Mouse (Mus musculus) MEL (cell line): ENCODE results near the gene Tirap. TPM values are rescaled to one million over a fixed set of nuclear protein-coding genes. Genes with fewer than 3 reads are reported as not detected.

Source experiments
- DNase-seq: peaks from one replicate; pipeline ENCODE4 v3.0.0; 2011; ENCODE audit warnings: low read depth, low spot score
- H3K27ac ChIP-seq: 2 replicates; pipeline ENCODE4 v1.5.1; 2012; ENCODE audit warnings: low read depth, mild to moderate bottlenecking, control low read depth, low read length, moderate library complexity; ENCODE audit not compliant: control insufficient read depth
- H3K27me3 ChIP-seq, 2 experiments: fragments of 150-350 bp in 1 of 2; sonication (generic) in 1 of 2; 2 replicates each; pipeline ENCODE4 v1.6.1; 2012; ENCODE audit warnings: low read length in 2 of 2, mild to moderate bottlenecking in 2 of 2, improper control_type of control experiment in 1 of 2, moderate library complexity in 1 of 2; ENCODE audit not compliant: insufficient read depth in 2 of 2, control insufficient read depth in 1 of 2
- H3K36me3 ChIP-seq, 2 experiments: 2 replicates each; pipeline ENCODE4 v1.6.1; 2012 to 2014; ENCODE audit warnings: low read length in 2 of 2, improper control_type of control experiment in 1 of 2, inconsistent platforms in 1 of 2, mild to moderate bottlenecking in 1 of 2; ENCODE audit not compliant: insufficient read depth in 2 of 2, control insufficient read depth in 1 of 2
- H3K4me1 ChIP-seq, 2 experiments: fragments of 150-350 bp in 1 of 2; sonication (generic) in 1 of 2; 2 replicates each; pipeline ENCODE4 v1.6.1; 2012; ENCODE audit warnings: low read length in 2 of 2, improper control_type of control experiment in 1 of 2, mild to moderate bottlenecking in 1 of 2; ENCODE audit not compliant: insufficient read depth in 2 of 2, control insufficient read depth in 1 of 2
- H3K4me3 ChIP-seq, 2 experiments: fragments of 150-350 bp in 1 of 2; sonication (generic) in 1 of 2; 2 replicates each; pipeline ENCODE4 v1.5.1; 2012; ENCODE audit warnings: low read depth in 2 of 2, low read length in 2 of 2, mild to moderate bottlenecking in 2 of 2, moderate library complexity in 2 of 2, control low read depth in 1 of 2, improper control_type of control experiment in 1 of 2; ENCODE audit not compliant: control insufficient read depth in 1 of 2, insufficient read depth in 1 of 2
- H3K79me2 ChIP-seq: 2 replicates; pipeline ENCODE4 v1.6.1; 2012; ENCODE audit warnings: mild to moderate bottlenecking, low read length, moderate library complexity; ENCODE audit not compliant: control insufficient read depth, poor library complexity, insufficient read depth
- H3K9ac ChIP-seq: 2 replicates; pipeline ENCODE4 v1.6.1; 2012; ENCODE audit warnings: low read depth, mild to moderate bottlenecking, control low read depth, low read length, moderate library complexity; ENCODE audit not compliant: control insufficient read depth, poor library complexity, severe bottlenecking
- H3K9me3 ChIP-seq: fragments of 150-350 bp; sonication (generic); replicated peaks from 2 replicates; pipeline ENCODE4 v1.6.1; 2012; ENCODE audit warnings: mild to moderate bottlenecking, low read length, improper control_type of control experiment, moderate library complexity; ENCODE audit not compliant: insufficient read depth
- CTCF ChIP-seq, 3 experiments: IDR thresholded peaks in 2 of 3; conservative IDR thresholded peaks in 1 of 3; 2 replicates each; pipeline ENCODE4 v1.5.1; 2011 to 2012; ENCODE audit warnings: low read length in 3 of 3, low read depth in 2 of 3, mild to moderate bottlenecking in 2 of 3, improper control_type of control experiment in 1 of 3, inconsistent platforms in 1 of 3, mixed read lengths in 1 of 3, moderate library complexity in 1 of 3; ENCODE audit not compliant: control insufficient read depth in 1 of 3, insufficient read depth in 1 of 3, poor library complexity in 1 of 3, severe bottlenecking in 1 of 3
- ELF1 ChIP-seq: IDR thresholded peaks from 2 replicates; pipeline ENCODE4 v1.6.1; 2014; ENCODE audit warnings: low read depth, mild to moderate bottlenecking, inconsistent platforms, low read length, improper control_type of control experiment, moderate library complexity
- EP300 ChIP-seq, 2 experiments: IDR thresholded peaks; 2 replicates each; pipeline ENCODE4 v1.6.1; 2011; ENCODE audit warnings: improper control_type of control experiment in 2 of 2, low read length in 2 of 2, low read depth in 1 of 2, mild to moderate bottlenecking in 1 of 2
- ETS1 ChIP-seq: IDR thresholded peaks from 2 replicates; pipeline ENCODE4 v1.6.1; 2012; ENCODE audit warnings: low read depth, mild to moderate bottlenecking, inconsistent platforms, low read length, improper control_type of control experiment, moderate library complexity
- GABPA ChIP-seq: IDR thresholded peaks from 2 replicates; pipeline ENCODE4 v1.6.1; 2012; ENCODE audit warnings: low read depth, mild to moderate bottlenecking, inconsistent platforms, low read length, improper control_type of control experiment, moderate library complexity
- GATA1 ChIP-seq: IDR thresholded peaks from 2 replicates; pipeline ENCODE4 v1.6.1; 2011; ENCODE audit warnings: low read depth, low read length, improper control_type of control experiment
- JUND ChIP-seq: IDR thresholded peaks from 2 replicates; pipeline ENCODE4 v1.6.1; 2011; ENCODE audit warnings: low read depth, mild to moderate bottlenecking, improper control_type of control experiment, low read length
- KAT2A ChIP-seq: conservative IDR thresholded peaks from 2 replicates; pipeline ENCODE4 v1.6.1; 2012; ENCODE audit warnings: low read depth, low read length, improper control_type of control experiment, inconsistent platforms
- MAFK ChIP-seq: IDR thresholded peaks from 2 replicates; pipeline ENCODE4 v1.6.1; 2011; ENCODE audit warnings: low read depth, mild to moderate bottlenecking, low read length, improper control_type of control experiment, borderline replicate concordance
- MAX ChIP-seq: IDR thresholded peaks from 2 replicates; pipeline ENCODE4 v1.6.1; 2011; ENCODE audit warnings: low read length, improper control_type of control experiment
- MXI1 ChIP-seq: IDR thresholded peaks from 2 replicates; pipeline ENCODE4 v1.6.1; 2011; ENCODE audit warnings: mild to moderate bottlenecking, low read depth, low read length, improper control_type of control experiment
- MYB ChIP-seq: IDR thresholded peaks from 2 replicates; pipeline ENCODE4 v1.6.1; 2011; ENCODE audit warnings: mild to moderate bottlenecking, low read depth, low read length, improper control_type of control experiment
- MYC ChIP-seq: IDR thresholded peaks from 2 replicates; pipeline ENCODE4 v1.6.1; 2011; ENCODE audit warnings: low read depth, mild to moderate bottlenecking, low read length, improper control_type of control experiment, moderate library complexity
- POLR2A ChIP-seq, 2 experiments: IDR thresholded peaks; 2 replicates each; pipeline ENCODE4 v1.6.1; 2011 to 2012; ENCODE audit warnings: low read length in 2 of 2, mild to moderate bottlenecking in 2 of 2, control low read depth in 1 of 2, improper control_type of control experiment in 1 of 2, low read depth in 1 of 2, moderate library complexity in 1 of 2; ENCODE audit not compliant: control insufficient read depth in 1 of 2, insufficient read depth in 1 of 2, poor library complexity in 1 of 2
- POLR2AphosphoS2 ChIP-seq: IDR thresholded peaks from 2 replicates; pipeline ENCODE4 v1.6.1; 2011; ENCODE audit warnings: low read length, improper control_type of control experiment
- POLR2AphosphoS5 ChIP-seq: IDR thresholded peaks from 2 replicates; pipeline ENCODE4 v1.6.1; 2012; ENCODE audit warnings: low read depth, borderline replicate concordance, mild to moderate bottlenecking, inconsistent platforms, low read length, moderate library complexity, mixed read lengths
- SMC3 ChIP-seq: IDR thresholded peaks from 2 replicates; pipeline ENCODE4 v1.6.1; 2011; ENCODE audit warnings: low read depth, low read length, improper control_type of control experiment
- TAL1 ChIP-seq: IDR thresholded peaks from 2 replicates; pipeline ENCODE4 v1.6.1; 2012; ENCODE audit warnings: mild to moderate bottlenecking, inconsistent platforms, low read length, moderate library complexity, mixed read lengths
- TBP ChIP-seq: IDR thresholded peaks from 2 replicates; pipeline ENCODE4 v1.8.0; 2011; ENCODE audit warnings: low read depth, low read length, improper control_type of control experiment
- TCF12 ChIP-seq: IDR thresholded peaks from 2 replicates; pipeline ENCODE4 v1.6.1; 2014; ENCODE audit warnings: low read depth, mild to moderate bottlenecking, inconsistent platforms, low read length, improper control_type of control experiment, moderate library complexity
- USF1 ChIP-seq: IDR thresholded peaks from 2 replicates; pipeline ENCODE4 v1.6.1; 2014; ENCODE audit warnings: low read depth, mild to moderate bottlenecking, inconsistent platforms, low read length, improper control_type of control experiment, moderate library complexity
- ZC3H11A ChIP-seq: IDR thresholded peaks from 2 replicates; pipeline ENCODE4 v1.6.1; 2012; ENCODE audit warnings: low read depth, mild to moderate bottlenecking, inconsistent platforms, low read length, improper control_type of control experiment
- polyA plus RNA-seq, 2 experiments: library from polyadenylated mRNA; stranded (reverse) in 1 of 2; unstranded in 1 of 2; fragments of >175 nt in 1 of 2; fragments of >200 nt in 1 of 2; gene quantifications; 2 replicates each; pipeline versions ENCODE4 v1.2.1 to v1.2.4; 2012; ENCODE audit warnings: low replicate concordance in 2 of 2, low read depth in 1 of 2; ENCODE audit not compliant: insufficient read length in 2 of 2, insufficient read depth in 1 of 2, missing spikeins in 1 of 2
- total RNA-seq: library from RNA; depleted of rRNA; stranded (reverse); fragments of 300-350 nt; gene quantifications from 2 replicates; pipeline ENCODE4 v1.2.3, GENCODE M21; 2012

The Tirap gene
- total and polyA plus RNA-seq, 3 experiments: 2.4 to 5.3 TPM; not detected in 1

GRCm38 (mm10) chr9:35145829-35146228 lies 54.3 kb downstream of the Tirap start:
- H3K9me3 ChIP-seq: no peaks in the 10 kb centered on the region
- H3K36me3 ChIP-seq: no peaks in the 10 kb centered on the region
- no peak overlapping the region for H3K27ac ChIP-seq
- H3K4me1 ChIP-seq: no peaks in the 10 kb centered on the region
- no peak for DNase-seq
- TF ChIP-seq GABPA: no peak
- no peak overlapping the region for H3K4me3 ChIP-seq
- no peak overlapping the region for H3K9ac ChIP-seq
- H3K27me3 ChIP-seq: no peaks in the 10 kb centered on the region
- H3K79me2 ChIP-seq: no peaks in the 10 kb centered on the region

- H3K9me3 ChIP-seq: no peaks in the 10 kb centered on the region
- DNase-seq: no peak
- H3K27me3 ChIP-seq: no peaks in the 10 kb centered on the region
- no peaks in the 10 kb centered on the region for H3K36me3 ChIP-seq
- no peaks in the 10 kb centered on the region for H3K79me2 ChIP-seq
- no peak overlapping the region for H3K4me3 ChIP-seq
- no peak overlapping the region for H3K27ac ChIP-seq
- TF ChIP-seq MYB: no peak
- TF ChIP-seq KAT2A: no peak
- TF ChIP-seq SMC3: no peak
- TF ChIP-seq MAX: no peak
- TF ChIP-seq EP300 (IDR thresholded peaks at IDR 0.05; ENCODE audit: low read depth in 1 of 2, low read length in 2 of 2): no peak
- TF ChIP-seq ZC3H11A: no peak
- no peak for TF ChIP-seq ELF1
- TF ChIP-seq POLR2A (IDR thresholded peaks at IDR 0.05; ENCODE audit: control insufficient read depth in 1 of 2, insufficient read depth in 1 of 2, low read depth in 1 of 2, low read length in 2 of 2, poor library complexity in 1 of 2): no peak
- no peak overlapping the region for H3K9ac ChIP-seq
- no peaks in the 10 kb centered on the region for H3K4me1 ChIP-seq
Observed at GRCm38 (mm10) chr9:35145118-35145517, 55.0 kb downstream of the Tirap start.

DNA sequence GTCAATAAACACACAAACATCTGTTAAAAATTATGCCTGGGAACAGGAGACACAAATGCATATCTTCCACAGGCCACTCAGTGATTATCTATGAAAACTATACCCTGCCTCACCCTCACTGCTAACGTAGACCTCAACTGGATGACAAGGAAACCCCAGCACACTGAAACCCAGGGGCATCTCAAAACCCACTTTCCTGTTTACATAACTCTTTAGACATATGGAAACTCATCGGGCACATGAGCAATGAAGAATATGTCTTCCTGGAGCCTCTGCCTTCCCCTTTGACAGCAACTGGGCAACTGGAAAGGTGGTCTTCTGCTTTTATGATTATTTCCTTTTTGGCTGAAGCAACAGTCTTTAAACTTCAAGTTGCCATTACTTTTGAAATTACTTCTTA lies 57.9 kb downstream of the Tirap start:
- Histone ChIP-seq H3K79me2 (no peaks in the 10 kb centered on the region), H3K36me3 (no peaks in the 10 kb centered on the region; a peak in 1 of 4 replicates), H3K9ac (no peak overlapping the region), H3K27ac (no peak overlapping the region), H3K27me3 (no peaks in the 10 kb centered on the region), H3K9me3 (no peaks in the 10 kb centered on the region), H3K4me1 (no peaks in the 10 kb centered on the region), H3K4me3 (no peak overlapping the region)
- no peak for DNase-seq
- TF ChIP-seq MAX (no peak), TCF12 (no peak), EP300 (IDR thresholded peaks at IDR 0.05; ENCODE audit: low read depth in 1 of 2, low read length in 2 of 2) (no peak), POLR2AphosphoS2 (no peak), CTCF (IDR thresholded peaks at IDR 0.05 in 2 of 3, conservative IDR thresholded peaks at IDR 0.05 in 1 of 3; ENCODE audit: control insufficient read depth in 1 of 3, insufficient read depth in 1 of 3, low read depth in 2 of 3, low read length in 3 of 3, poor library complexity in 1 of 3, severe bottlenecking in 1 of 3) (no peak), POLR2A (IDR thresholded peaks at IDR 0.05; ENCODE audit: control insufficient read depth in 1 of 2, insufficient read depth in 1 of 2, low read depth in 1 of 2, low read length in 2 of 2, poor library complexity in 1 of 2) (no peak), JUND (no peak), ZC3H11A (no peak), MAFK (no peak), KAT2A (no peak), TBP (no peak), USF1 (no peak), TAL1 (no peak), MYC (no peak), ETS1 (no peak), GATA1 (no peak), POLR2AphosphoS5 (no peak), MXI1 (no peak)
